Mouse (Mus musculus) retina, postnatal 7 days (tissue): ENCODE data around the gene Hspa12a.

Source experiments
- DNase-seq: peaks from one replicate; pipeline ENCODE4 v3.0.0-alpha.2; 2012; ENCODE audit warnings: low read depth, low spot score

Gene Hspa12a

GRCm38 (mm10) chr19:58942841-58943828 lies at the start of gene Hspa12a, which contains the start of gene Eno4:
Hspa12a (minus strand) TSS chr19:58943654.
Eno4 (plus strand) TSS chr19:58943425.
- DNase-seq: peak; percentile 89

GRCm38 (mm10) chr19:58981571-58981970 lies 38.1 kb upstream of the Hspa12a start:
- DNase-seq: peak; percentile 57

GRCm38 (mm10) chr19:58980056-58980440 lies 36.6 kb upstream of the Hspa12a start:
- DNase-seq: no peak

GRCm38 (mm10) chr19:58979436-58980055 lies 36.1 kb upstream of the Hspa12a start:
- DNase-seq: peak; percentile 19

- DNase-seq: no peak
These were observed 35.1 kb upstream of the Hspa12a start for GRCm38 (mm10) chr19:58978401-58979171.

- DNase-seq: no peak
These were observed 31.9 kb upstream of the Hspa12a start for GRCm38 (mm10) chr19:58975216-58975863.

- DNase-seq: no peak
These were observed 30.7 kb upstream of the Hspa12a start for GRCm38 (mm10) chr19:58974126-58974525.

GRCm38 (mm10) chr19:58970826-58971225 lies 27.4 kb upstream of the Hspa12a start:
- no peak for DNase-seq

GRCm38 (mm10) chr19:58968731-58969506 lies 25.5 kb upstream of the Hspa12a start:
- DNase-seq: no peak

- DNase-seq: no peak
These were observed 19.6 kb upstream of the Hspa12a start for GRCm38 (mm10) chr19:58963011-58963410.

- DNase-seq: no peak
These were observed 11.3 kb upstream of the Hspa12a start for GRCm38 (mm10) chr19:58954779-58955178.

GRCm38 (mm10) chr19:58952236-58952635 lies 8.8 kb upstream of the Hspa12a start:
- no peak for DNase-seq

- DNase-seq: no peak
These were observed 8.1 kb upstream of the Hspa12a start for GRCm38 (mm10) chr19:58951521-58951920.

- no peak for DNase-seq
These were observed 2.5 kb upstream of the Hspa12a start for GRCm38 (mm10) chr19:58945959-58946358.

- no peak for DNase-seq
These were observed 10.4 kb downstream of the Hspa12a start for GRCm38 (mm10) chr19:58933062-58933461.

GRCm38 (mm10) chr19:58931081-58931800 lies 12.2 kb downstream of the Hspa12a start:
- no peak for DNase-seq

- DNase-seq: no peak
These were observed 24.3 kb downstream of the Hspa12a start for GRCm38 (mm10) chr19:58919148-58919547.

GRCm38 (mm10) chr19:58918597-58918996 lies 24.9 kb downstream of the Hspa12a start:
- DNase-seq: no peak

- no peak for DNase-seq
These were observed 30.2 kb downstream of the Hspa12a start for GRCm38 (mm10) chr19:58913301-58913700.

- DNase-seq: no peak
These were observed 32.1 kb downstream of the Hspa12a start for GRCm38 (mm10) chr19:58911386-58911785.
